Mouse (Mus musculus): ENCODE data around the gene Rgs6.

DNA sequence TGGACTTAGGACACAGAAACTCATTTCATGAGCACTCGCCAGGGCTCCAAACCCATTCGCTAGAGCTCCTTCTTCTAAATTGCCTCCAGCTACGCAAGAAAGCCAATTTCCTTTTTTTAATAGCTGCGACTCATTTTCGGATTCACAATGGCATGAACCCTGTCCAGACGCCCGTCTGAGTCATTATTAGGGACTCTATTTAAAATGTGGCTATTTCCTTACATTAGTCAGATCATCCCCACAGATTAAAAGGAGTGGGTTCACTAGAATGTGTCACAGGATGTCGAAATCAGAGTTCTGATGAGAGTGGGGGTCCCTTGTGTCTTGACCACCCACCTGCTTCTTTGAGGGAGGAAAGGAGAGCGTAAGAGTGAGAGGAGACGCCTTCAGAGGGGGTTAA, 112.1 kb downstream of the Rgs6 start:
- TF ChIP-seq CTCF (IDR thresholded peaks at IDR 0.05; ENCODE audit: low read depth) (no peak), EP300 (optimal IDR thresholded peaks at IDR 0.05) (no peak)

Data from stomach, postnatal 0 days (tissue).